Mouse (Mus musculus) mouse trophoblast stem cell (cell line): ENCODE data around the gene Snapc3.
"Not testable (repeated sequence)": the region's sequence is repeated elsewhere in the genome, so short reads cannot be mapped to it uniquely, and the experiment has no call there.

Experiments used
- in situ Hi-C, 2 experiments: fragments of 300-500 bp; cut with MseI, MboI; formaldehyde crosslinking; loops; 2 replicates in 1 of 2; 3 replicates in 1 of 2; pipeline ENCODE4 v1.15.1; 2025

The Snapc3 gene

DNA sequence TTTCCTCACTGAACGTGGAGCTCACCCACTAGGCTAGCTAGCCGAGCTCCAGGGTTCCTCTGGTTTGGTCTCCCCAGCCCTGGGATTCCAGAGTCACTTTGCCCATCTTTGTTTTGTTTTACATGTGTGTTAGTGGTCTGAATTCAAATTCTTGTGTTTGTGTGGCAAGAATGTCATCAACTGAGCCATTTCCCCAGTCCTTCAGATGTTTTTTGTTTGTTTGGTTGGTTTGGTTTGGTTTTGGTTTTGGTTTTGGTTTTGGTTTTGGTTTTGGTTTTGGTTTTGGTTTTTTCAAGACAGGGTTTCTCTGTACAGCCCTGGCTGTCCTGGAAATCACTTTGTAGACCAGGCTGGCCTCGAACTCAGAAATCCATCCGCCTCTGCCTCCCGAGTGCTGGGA lies 79.5 kb downstream of the Snapc3 start:
- in situ Hi-C loops: not testable (repeated sequence)

DNA sequence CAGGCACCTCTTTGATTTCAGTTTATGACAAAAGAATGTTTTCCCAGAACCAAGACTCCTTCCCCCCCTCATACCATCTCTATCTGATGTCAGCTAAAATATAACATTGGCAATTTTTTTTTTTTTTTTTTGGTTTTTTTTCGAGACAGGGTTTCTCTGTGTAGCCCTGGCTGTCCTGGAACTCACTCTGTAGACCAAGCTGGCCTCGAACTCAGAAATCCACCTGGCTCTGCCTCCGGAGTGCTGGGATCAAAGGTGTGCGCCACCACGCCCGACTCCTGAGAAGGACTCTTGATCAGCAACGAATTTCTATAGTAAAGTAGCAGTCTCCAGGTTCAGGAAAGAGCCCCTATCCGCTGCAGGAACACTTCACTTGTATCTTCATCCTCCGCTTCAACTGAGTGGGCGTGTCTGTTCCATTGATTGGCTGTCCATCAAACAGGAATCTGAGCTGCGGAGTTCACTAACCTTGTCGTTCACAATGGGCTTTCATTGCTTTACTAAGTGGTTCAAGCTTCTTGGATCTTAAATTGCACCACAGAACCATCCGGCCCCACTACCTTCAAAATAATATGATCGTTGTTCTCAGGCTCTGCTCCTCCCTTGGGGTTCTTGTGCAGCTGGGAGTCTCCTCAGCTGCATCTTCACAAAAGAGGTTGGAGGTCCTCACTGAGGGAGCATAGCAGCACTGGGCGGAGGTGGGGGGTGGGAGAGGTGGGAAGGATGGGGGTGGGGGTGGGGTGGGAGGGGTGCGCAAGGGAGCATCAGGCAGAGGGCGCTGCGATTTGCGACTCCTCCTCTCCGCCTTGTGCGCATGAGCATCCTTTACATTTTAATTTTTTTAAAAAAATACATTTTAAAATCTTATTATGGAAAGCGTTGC lies 82.9 kb downstream of the Snapc3 start:
- in situ Hi-C loops: no loop called here

DNA sequence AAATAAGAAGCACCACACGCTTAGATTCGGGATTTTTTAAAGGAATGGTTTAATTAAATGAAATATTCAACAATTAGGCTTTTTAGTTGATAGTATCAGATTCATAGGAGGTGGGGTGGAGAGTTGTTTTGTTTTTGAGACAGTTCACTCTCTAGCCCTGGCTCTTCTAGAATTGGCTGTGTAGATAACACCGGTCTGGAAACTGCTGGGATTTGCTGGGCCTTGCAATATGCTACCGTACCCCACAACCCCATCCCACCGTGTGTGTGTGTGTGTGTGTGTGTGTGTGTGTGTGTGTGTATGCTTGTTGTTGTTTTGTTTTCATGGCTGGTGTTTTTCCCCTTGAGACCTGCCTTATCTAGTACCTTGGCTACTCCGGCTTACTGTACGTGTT lies 83.5 kb downstream of the Snapc3 start:
- in situ Hi-C loops: no loop called here

DNA sequence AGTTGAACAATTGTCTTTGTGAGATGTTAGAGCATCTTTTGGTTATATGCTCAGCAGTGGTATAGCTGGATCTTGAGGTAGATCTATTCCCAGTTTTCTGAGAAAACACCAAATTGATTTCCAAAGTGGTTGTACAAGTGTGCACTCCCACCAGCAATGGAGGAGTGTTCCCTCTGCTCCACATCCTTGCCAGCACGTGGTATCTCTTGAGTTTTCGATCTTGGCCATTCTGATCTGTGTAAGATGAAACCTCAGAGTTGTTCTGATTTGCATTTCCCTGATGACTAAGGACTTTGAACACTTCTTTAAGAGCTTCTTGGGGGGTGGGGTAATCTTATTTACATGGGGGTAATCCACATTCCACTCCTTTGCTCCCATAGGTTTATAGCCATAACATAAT lies 92.1 kb downstream of the Snapc3 start:
- in situ Hi-C loops: no loop called here

DNA sequence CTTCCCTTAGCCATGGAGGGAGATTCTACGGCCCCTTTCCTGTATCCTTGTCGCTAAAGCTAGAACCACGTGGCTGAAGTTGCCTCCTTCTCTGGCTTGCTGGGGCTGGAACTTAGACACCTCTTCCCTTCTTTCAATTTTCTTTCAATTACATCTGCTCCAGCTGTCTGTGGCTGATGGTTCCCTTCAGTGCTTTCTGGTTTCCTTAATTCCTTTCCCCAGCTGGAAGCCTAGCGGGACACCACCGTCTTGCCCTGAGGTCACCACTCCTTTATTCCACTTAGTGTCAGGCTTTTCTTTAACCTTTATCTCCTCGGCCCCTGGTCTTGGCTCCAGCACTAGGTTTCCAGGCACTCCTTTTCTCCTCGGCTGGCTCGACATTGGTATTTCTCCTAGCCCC lies 93.6 kb downstream of the Snapc3 start:
- in situ Hi-C loops: no loop called here

DNA sequence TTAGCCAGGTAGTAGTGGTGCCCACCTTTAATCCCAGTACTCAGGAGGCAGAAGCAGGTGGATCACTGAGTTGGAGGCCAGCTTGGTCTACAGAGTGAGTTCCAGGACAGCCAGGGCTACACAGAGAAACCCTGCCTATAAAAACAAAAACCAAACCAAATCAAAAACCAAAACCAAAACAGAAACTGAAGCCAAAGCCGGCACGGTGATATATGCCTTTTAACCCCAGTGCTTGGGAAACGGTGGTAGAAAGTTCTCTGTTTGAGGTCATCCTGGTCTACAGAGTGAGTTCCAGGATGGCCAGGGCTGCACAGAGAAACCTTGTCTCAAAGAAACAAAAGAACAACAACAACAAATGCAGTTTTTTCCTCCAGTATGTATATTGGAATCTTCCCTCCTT lies 94.7 kb downstream of the Snapc3 start:
- in situ Hi-C loops: no loop called here

DNA sequence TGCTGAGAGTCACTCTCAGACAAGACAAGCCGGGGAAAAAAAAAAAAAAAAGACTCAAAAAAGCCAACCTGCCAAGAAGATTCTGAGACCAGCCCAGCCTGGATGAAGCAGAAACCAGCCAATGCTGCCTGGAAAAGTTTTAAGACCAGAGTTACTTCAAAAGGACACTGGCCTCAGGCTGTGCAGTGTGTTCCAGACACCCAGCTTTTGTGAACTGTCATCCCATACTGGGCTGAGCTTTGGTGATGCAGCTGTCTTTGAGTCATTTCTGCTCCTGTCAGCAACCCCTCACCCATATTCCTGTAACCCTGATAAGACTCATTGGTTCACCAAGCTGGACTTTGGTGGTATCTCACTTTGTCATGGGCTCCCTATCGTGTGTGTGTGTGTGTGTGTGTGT lies 95.1 kb downstream of the Snapc3 start:
- in situ Hi-C loops: no loop called here

DNA sequence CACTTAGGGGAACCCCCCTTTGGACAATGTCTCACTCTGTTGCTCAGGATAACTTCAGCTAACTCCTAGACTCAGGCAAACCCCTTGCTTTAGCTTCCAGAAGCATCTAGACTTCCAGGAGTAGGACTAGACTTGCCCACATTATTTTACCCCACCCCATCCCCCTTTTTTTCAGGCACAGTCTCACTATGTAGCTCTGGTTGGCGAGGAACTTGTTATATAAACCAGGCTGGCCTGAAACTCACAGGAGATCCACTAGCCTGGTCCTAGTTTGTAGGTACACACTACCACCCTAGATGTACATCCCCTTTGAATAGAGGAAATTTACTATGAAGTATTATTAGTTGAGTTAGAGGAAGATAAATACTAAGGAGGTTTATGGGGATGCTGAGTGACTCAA lies 96.7 kb downstream of the Snapc3 start:
- in situ Hi-C loops: no loop called here

DNA sequence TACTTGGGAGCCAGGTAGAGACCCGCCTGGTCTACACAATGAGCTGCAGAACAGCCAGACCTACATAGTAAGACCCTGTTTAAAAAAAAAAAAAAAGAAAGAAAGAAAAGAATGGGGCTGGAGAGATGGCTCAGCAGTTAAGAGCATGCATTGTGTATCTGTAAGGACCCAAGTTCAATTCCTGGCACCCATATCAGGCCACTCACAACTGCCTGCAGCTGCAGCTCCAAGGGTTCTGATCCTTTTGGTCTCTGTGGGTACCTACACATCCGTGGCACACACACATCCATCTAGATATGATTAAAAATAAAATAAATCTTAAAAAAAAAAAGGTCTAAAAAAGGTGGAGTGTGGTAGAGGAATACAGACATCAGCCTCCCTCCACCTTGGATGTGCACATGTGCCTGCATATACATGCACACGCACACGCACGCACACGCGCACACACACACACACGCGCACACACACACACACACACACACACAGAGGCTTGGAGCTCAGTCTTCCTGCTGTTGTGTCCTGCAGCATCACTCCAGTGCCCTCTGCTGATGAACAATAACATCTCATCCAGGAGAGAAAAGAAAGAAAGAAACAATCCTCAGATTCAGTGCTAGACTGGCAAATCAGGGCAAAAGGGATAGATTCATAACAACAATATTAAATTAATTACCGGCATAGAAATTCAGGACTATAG lies 97.6 kb downstream of the Snapc3 start:
- in situ Hi-C loops: no loop called here

DNA sequence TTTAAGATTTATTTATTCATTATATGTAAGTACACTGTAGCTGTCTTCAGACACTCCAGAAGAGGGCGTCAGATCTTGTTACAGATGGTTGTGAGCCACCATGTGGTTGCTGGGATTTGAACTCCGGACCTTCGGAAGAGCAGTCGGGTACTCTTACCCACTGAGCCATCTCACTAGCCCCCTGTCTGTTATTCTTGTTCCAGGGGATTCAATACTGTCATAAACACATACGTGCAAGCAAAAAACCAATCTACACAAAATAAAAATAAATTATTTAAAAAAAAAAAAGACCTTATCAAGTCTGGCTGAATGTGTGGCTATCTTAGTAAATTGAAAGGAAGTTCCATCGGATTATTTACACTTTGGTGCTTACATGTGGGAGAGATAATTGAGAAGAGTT lies 98.6 kb downstream of the Snapc3 start:
- in situ Hi-C loops: not testable (repeated sequence)
